In the genomic region with DNA sequence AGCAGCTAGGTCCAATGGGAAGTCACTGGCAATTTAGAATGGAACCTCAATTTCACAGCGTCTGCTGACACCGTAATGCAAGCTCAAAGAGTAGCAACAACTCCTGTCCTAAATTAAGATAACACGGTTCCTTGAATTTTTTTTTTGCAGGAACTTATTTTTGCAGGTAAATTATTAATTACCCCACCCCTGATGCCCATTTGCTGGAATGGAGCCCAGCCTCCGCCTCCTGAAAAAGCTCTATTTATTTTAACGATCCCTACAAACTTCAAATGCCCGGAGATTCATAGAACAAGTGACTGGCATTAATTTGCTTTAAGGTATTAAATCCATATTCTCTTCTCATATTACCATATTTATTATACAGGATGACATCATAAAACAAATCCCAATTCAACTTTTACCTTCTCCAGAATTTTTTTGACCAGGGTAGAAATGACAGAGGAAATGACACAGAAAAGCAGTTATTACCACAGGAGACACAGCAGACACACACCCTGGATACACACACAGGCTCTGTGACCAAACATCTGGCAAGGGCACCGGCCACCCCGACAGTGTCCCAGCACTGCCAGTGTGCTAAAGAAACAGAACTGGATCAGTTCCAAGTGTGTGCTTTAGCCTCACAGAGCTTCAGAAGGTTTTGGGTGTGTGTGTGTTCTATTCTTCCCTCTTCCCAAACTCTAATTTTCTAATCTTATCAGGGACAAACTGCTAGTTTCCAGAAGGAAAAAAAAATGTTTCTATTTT, we compare ENCODE assay signal across 15 mouse cellular contexts. TPM values are rescaled to one million over a fixed set of nuclear protein-coding genes. Genes with fewer than 3 reads are reported as not detected.
DNase-seq lines count a peak whose midpoint lies in the region; ATAC-seq and TF ChIP-seq lines count a peak whose summit lies in the region.
"Had no signal": no experiment of that assay in that cellular context is flagged by ENCODE, and none has a peak within 500 bp of the region (broad histone marks: within the 10 kb centered on the region; RNA-seq: fewer than 3 reads in every experiment).

No protein-coding gene starts in this region.

- no peak for TF ChIP-seq RAD21 in MEL (IDR thresholded peaks at IDR 0.05; ENCODE audit: low read depth, low read length)

- no peaks in the 10 kb centered on the region for H3K9me3 ChIP-seq in kidney, embryonic 14.5 days (ENCODE audit: control insufficient read depth, low read length)
- H3K9me3 ChIP-seq in MEL (replicated peaks; ENCODE audit: insufficient read depth, low read length): no peaks in the 10 kb centered on the region
- H3K9me3 ChIP-seq: hindbrain, embryonic 15.5 days had no signal

- H3K27ac ChIP-seq in kidney, embryonic 14.5 days (ENCODE audit: low read depth, low read length): no peak overlapping the region
- no peak overlapping the region for H3K27ac ChIP-seq in MEL (ENCODE audit: control insufficient read depth, low read depth, low read length)
- H3K27ac ChIP-seq: hindbrain, embryonic 15.5 days; macrophage had no signal

- 60% methylated on average over 8 of the region's 8 CpGs for WGBS in kidney, embryonic 14.5 days

- no peak for ATAC-seq in kidney, embryonic 14.5 days (ENCODE audit: low FRiP score, low TSS enrichment)

- TF ChIP-seq POLR2A in MEL (IDR thresholded peaks at IDR 0.05; ENCODE audit: control insufficient read depth in 1 of 2, insufficient read depth in 1 of 2, low read depth in 1 of 2, low read length in 2 of 2, poor library complexity in 1 of 2): no peak

- H3K4me2 ChIP-seq in kidney, embryonic 14.5 days (replicated peaks; ENCODE audit: low read depth, low read length): no peak overlapping the region
- H3K4me2 ChIP-seq: hindbrain, embryonic 15.5 days had no signal

- H3K4me3 ChIP-seq in kidney, embryonic 14.5 days (ENCODE audit: low read length): no peak overlapping the region
- H3K4me3 ChIP-seq in MEL (ENCODE audit: control insufficient read depth in 1 of 2, insufficient read depth in 1 of 2, low read depth in 2 of 2, low read length in 2 of 2): no peak overlapping the region
- H3K4me3 ChIP-seq: hindbrain, embryonic 15.5 days had no signal

- no peak for TF ChIP-seq CTCF in MEL (IDR thresholded peaks at IDR 0.05 in 2 of 3, conservative IDR thresholded peaks at IDR 0.05 in 1 of 3; ENCODE audit: control insufficient read depth in 1 of 3, insufficient read depth in 1 of 3, low read depth in 2 of 3, low read length in 3 of 3, poor library complexity in 1 of 3, severe bottlenecking in 1 of 3)

- H3K36me3 ChIP-seq in kidney, embryonic 14.5 days (ENCODE audit: control insufficient read depth, insufficient read depth, low read length): peaks cover 15% of the 10 kb centered on the region; the same call in 1 of the 2 replicates
- peaks cover 3 to 20% of the 10 kb centered on the region in 2 experiments; a peak in 2 of 4 replicates for H3K36me3 ChIP-seq in MEL (ENCODE audit: control insufficient read depth in 1 of 2, insufficient read depth in 2 of 2, low read length in 2 of 2)

- H3K79me2 ChIP-seq in MEL (ENCODE audit: control insufficient read depth, insufficient read depth, low read length, poor library complexity): peaks cover 35% of the 10 kb centered on the region

- H3K27me3 ChIP-seq in kidney, embryonic 14.5 days (ENCODE audit: control insufficient read depth, insufficient read depth, low read length): no peaks in the 10 kb centered on the region
- no peaks in the 10 kb centered on the region for H3K27me3 ChIP-seq in MEL (ENCODE audit: control insufficient read depth in 1 of 2, insufficient read depth in 2 of 2, low read length in 2 of 2)
- H3K27me3 ChIP-seq: hindbrain, embryonic 15.5 days had no signal

- TF ChIP-seq EP300 in MEL (IDR thresholded peaks at IDR 0.05; ENCODE audit: low read depth in 1 of 2, low read length in 2 of 2): no peak

- H3K9ac ChIP-seq in kidney, embryonic 14.5 days (ENCODE audit: low read depth, low read length): no peak overlapping the region
- H3K9ac ChIP-seq in MEL (ENCODE audit: control insufficient read depth, low read depth, low read length, poor library complexity, severe bottlenecking): no peak overlapping the region
- H3K9ac ChIP-seq: hindbrain, embryonic 15.5 days had no signal

- H3K4me1 ChIP-seq in kidney, embryonic 14.5 days (ENCODE audit: control insufficient read depth, insufficient read depth, low read length): peaks cover under 1% of the 10 kb centered on the region; the same call in 1 of the 2 replicates
- H3K4me1 ChIP-seq in MEL (ENCODE audit: control insufficient read depth in 1 of 2, insufficient read depth in 2 of 2, low read length in 2 of 2): peaks cover 3 to 11% of the 10 kb centered on the region in 2 experiments; a peak in 3 of 4 replicates

- DNase-seq in kidney, adult 11 months: peak; percentile 74
- DNase-seq in MEL (ENCODE audit: low read depth, low spot score): peak; percentile 16
- DNase-seq in kidney, adult 18-20 months: peak; percentile 77
- DNase-seq in kidney, postnatal 36 days: peak; percentile 83 to 84
- no peak for DNase-seq in natural killer cell, adult 2 months (ENCODE audit: low spot score in 2 of 2)
- no peak for DNase-seq in gastrocnemius, postnatal 25 days
- DNase-seq in layer of hippocampus, postnatal 10 days (ENCODE audit: low spot score in 2 of 2): no peak
- DNase-seq: cerebellum, adult 9-10 months; embryo, embryonic 11 days; heart, postnatal 10 days; retina, postnatal 1 day; thymus, postnatal 14 days had no signal

TF ChIP-seq in MEL, 35 proteins besides CTCF, POLR2A, EP300 and RAD21:
- TF ChIP-seq ZNF384 (IDR thresholded peaks at IDR 0.05; ENCODE audit: low read depth, low read length): no peak
- TF ChIP-seq NELFE (IDR thresholded peaks at IDR 0.05; ENCODE audit: low read depth, low read length): no peak

RNA-seq across cellular contexts. Expression of gene Cisd1, which starts 6.4 kb away (rescaled TPM):
- 111 and 130 TPM in 2 replicates for polyA plus RNA-seq in kidney, embryonic 14.5 days (2014; fragmentation: Nextera tagmentation; extraction: Ambion mirVana)
- 109 and 117 TPM in 2 replicates for total RNA-seq in MEL (2012; rRNA removed)
- 100 to 1,000 TPM in 1 of 2 experiments, not detected in 1; 108 TPM for polyA plus RNA-seq in MEL (2012; ENCODE audit: insufficient read depth in 1 of 2, insufficient read length in 2 of 2, low read depth in 1 of 2, low replicate concordance in 2 of 2, missing spikeins in 1 of 2)
- 100 to 1,000 TPM; 192 to 199 TPM for total RNA-seq in gastrocnemius, postnatal 25 days (2021)
- total RNA-seq in layer of hippocampus, postnatal 10 days (2021): 100 to 1,000 TPM; 122 to 130 TPM

RNA-seq across cellular contexts. Expression of gene Ipmk, which starts 9.2 kb away (rescaled TPM):
- polyA plus RNA-seq in kidney, embryonic 14.5 days (2014; fragmentation: Nextera tagmentation; extraction: Ambion mirVana): 10.5 and 22.0 TPM in 2 replicates
- 21.0 and 21.9 TPM in 2 replicates for total RNA-seq in MEL (2012; rRNA removed)
- polyA plus RNA-seq in MEL (2012; ENCODE audit: insufficient read depth in 1 of 2, insufficient read length in 2 of 2, low read depth in 1 of 2, low replicate concordance in 2 of 2, missing spikeins in 1 of 2): 10 to 100 TPM in 1 of 2 experiments, not detected in 1; 36.7 TPM
- 10 to 100 TPM; 16.2 to 17.6 TPM for total RNA-seq in gastrocnemius, postnatal 25 days (2021)
- 10 to 100 TPM; 32.5 to 33.6 TPM for total RNA-seq in layer of hippocampus, postnatal 10 days (2021)

RNA-seq across cellular contexts. Expression of gene Ube2d1, which starts 53.3 kb away (rescaled TPM):
- 81.7 and 83.1 TPM in 2 replicates for polyA plus RNA-seq in kidney, embryonic 14.5 days (2014; fragmentation: Nextera tagmentation; extraction: Ambion mirVana)
- total RNA-seq in MEL (2012; rRNA removed): 2.4 and 2.9 TPM in 2 replicates
- 10 to 100 TPM in 1 of 2 experiments, not detected in 1; 16.5 TPM for polyA plus RNA-seq in MEL (2012; ENCODE audit: insufficient read depth in 1 of 2, insufficient read length in 2 of 2, low read depth in 1 of 2, low replicate concordance in 2 of 2, missing spikeins in 1 of 2)
- 100 to 1,000 TPM; 144 to 173 TPM for total RNA-seq in gastrocnemius, postnatal 25 days (2021)
- total RNA-seq in layer of hippocampus, postnatal 10 days (2021): 10 to 100 TPM; 70.3 to 79.7 TPM

Comparison
In these comparisons a context has a peak if more than half of its experiments do, and no peak if none do; other contexts are left out.
1. DNase-seq: peak in kidney, adult 11 months (single experiment), MEL (single experiment), kidney, adult 18-20 months (single experiment) and kidney, postnatal 36 days (2 of 2); none in natural killer cell, adult 2 months (0 of 2), gastrocnemius, postnatal 25 days (single experiment) and layer of hippocampus, postnatal 10 days (0 of 2).
2. RNA of gene Ube2d1, which starts 53.3 kb away (total RNA-seq): 144 to 173 TPM in gastrocnemius, postnatal 25 days and 70.3 to 79.7 TPM in layer of hippocampus, postnatal 10 days; 2.4 to 2.9 TPM in MEL; every median in the first group is over 10 times any median in the second.